Mouse (Mus musculus) layer of hippocampus, postnatal 25 days (tissue): ENCODE measurements around the gene Ndufv1. TPM values are rescaled to one million over a fixed set of nuclear protein-coding genes. Genes with fewer than 3 reads are reported as not detected.
"Not testable (repeated sequence)": the region's sequence is repeated elsewhere in the genome, so short reads cannot be mapped to it uniquely, and the experiment has no call there.

Experiments
- DNase-seq, 2 experiments: peaks; one replicate each; pipeline ENCODE4 v3.0.0; 2022; ENCODE audit warnings: mixed read lengths in 2 of 2, low spot score in 1 of 2; ENCODE audit errors: extremely low spot score in 1 of 2
- total RNA-seq, 2 experiments: library from RNA; stranded (reverse); gene quantifications; 2 replicates each; pipeline ENCODE4 v1.2.3; 2021

The Ndufv1 gene
- total RNA-seq, 2 experiments from 2014 or later, result 222 to 263 TPM

DNA sequence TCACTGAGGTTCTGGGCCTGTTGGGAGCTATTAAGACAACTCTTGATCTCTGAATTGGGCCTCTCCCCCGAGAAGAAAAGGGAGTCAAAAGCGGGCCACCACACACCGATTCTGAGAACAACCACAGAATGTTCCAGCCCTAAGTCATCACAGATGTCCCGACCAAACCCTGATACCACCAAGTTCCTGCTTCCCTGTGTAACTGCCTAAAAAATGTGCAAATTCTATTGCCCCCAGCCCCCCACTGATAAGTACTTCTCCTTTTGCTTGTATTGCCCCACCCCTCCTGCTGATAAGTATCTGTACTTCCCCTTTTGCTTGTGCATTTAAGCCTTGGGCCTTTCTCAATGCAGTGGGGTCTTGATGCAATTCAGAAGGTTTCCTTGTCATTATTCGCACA, 31.5 kb upstream of the Ndufv1 start:
- DNase-seq, result not testable (repeated sequence)

DNA sequence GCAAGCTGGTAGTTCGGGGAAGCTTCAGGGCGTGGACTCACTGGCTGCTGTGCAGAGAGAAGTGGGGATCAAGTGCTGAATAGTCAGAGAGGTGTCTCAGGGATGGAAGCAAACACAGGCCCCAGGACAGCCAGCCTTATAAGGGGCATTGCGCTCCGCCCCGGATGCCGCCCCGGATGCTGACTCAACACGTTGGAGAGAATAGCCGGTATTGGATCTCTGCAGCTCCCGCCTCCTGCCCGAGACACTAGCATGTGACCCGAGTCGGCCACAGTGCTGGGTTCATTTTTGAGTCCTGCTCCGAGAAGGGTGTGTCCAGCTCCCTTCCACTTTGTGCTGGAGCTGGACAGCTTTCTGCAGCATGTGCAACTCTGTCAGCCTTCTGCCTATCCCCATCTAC, 29.5 kb upstream of the Ndufv1 start:
- no peak for DNase-seq

DNA sequence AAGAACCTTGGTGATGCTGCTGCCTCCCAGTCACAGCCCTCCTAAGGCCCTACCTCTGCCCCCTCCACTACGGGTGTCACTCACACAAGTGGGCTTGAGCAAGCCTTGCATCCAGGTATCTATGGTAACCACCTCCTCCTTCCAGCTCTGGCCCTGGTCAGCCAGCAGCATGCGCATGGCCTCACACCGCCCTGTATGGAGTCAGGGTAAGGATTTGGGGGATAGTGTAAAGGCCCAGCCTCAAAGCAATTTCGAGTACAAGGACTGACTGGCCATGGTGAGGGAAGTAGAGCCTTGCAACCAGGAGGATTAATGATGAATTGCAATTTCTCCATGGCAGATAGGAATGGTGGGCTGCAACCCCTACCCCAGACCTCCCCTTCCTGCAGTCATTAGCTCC, 28.9 kb upstream of the Ndufv1 start:
- DNase-seq, result not testable (repeated sequence)

DNA sequence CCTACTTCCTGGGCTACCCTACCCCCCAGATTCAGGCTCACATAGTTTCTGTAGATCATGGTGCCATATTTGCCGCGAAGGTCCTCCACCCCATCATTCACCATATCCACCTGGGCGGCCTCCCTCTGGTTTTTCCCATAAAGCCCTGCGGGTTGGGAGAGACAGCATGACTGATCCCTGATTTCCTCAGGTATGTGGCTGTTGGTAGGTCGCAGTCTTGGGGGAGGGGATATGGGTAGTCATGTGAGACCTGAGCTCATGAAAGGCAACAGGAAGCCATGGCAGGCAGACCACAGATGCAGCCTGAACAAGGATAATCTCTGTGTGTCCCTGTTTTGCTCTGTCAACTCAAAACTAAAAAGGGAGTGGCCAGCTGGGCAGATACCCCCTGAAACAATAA, 28.3 kb upstream of the Ndufv1 start:
- DNase-seq, result not testable (repeated sequence)

DNA sequence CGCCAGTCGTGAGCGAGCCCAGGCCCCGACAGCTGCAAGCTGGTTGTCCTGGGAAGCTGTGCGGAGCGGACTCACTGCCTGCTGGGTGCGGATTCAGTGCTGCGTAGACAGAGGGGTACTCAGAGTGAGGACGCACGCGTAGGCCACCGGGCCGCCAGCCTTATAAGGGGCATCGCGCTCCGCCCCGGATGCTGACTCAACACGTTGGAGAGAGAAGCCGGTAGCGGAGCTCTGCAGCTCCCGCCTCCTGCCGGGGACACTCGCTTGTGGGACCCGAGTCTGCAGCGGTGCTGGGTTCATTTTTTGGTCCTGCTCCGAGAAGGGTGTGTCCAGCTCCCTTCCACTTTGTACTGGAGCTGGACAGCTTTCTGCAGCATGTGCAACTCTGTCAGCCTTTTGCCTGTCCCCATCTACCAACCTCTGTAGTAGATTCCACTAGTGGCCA, 25.2 kb upstream of the Ndufv1 start, which contains the start of gene Gstp1:
Gstp1 (minus strand) TSS at position 198 of the 445 bp plus-strand sequence.
- peak; percentile 81 to 83 for DNase-seq

DNA sequence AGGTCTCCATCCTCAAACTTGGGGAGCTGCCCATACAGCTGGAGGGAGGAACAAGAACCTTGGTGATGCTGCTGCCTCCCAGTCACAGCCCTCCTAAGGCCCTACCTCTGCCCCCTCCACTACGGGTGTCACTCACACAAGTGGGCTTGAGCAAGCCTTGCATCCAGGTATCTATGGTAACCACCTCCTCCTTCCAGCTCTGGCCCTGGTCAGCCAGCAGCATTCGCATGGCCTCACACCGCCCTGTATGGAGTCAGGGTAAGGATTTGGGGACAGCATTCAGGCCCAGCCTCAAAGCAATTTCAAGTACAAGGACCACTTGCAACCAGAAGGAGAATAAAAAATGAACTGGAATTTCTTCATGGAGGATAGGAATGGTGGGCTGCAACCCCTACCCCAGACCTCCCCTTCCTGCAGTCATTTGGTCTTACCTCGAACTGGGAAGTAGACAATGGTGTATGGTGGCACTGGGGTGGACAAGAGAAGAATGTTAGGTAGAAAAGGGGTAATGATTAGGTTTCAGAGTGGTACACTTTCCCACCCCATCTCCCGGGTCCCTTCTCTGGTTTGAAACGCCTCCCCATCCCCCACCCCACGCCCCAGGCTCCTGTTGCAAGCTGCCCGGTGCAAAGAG, 24.7 kb upstream of the Ndufv1 start:
- DNase-seq, result not testable (repeated sequence)

DNA sequence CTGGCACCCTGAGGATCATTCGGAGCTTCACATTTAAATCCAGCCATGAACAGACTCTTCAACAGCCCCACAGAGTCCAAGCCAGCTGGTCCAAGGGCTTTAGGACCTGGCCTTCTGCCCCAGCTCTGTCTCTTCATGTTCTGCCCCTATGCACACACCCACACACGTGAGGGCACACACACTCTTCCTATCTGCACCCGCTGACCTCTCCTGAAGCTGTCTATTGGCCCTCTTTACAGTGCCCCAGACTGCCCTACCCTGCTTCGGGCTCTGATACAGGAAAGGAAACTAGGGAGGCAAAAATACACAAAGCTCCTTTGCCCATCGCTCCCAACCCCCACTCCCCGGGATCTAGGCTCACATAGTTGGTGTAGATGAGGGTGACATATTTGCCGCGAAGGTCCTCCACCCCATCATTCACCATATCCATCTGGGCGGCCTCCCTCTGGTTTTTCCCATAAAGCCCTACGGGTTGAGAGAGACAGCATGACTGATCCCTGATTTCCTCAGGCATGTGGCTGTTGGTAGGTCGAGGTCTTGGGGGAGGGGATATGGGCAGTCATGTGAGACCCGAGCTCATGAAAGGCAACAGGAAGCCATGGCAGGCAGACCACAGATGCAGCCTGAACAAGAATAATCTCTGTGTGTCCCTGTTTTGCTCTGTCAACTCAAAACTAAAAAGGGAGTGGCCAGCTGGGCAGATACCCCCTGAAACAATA, 23.9 kb upstream of the Ndufv1 start:
- DNase-seq, result no peak

DNA sequence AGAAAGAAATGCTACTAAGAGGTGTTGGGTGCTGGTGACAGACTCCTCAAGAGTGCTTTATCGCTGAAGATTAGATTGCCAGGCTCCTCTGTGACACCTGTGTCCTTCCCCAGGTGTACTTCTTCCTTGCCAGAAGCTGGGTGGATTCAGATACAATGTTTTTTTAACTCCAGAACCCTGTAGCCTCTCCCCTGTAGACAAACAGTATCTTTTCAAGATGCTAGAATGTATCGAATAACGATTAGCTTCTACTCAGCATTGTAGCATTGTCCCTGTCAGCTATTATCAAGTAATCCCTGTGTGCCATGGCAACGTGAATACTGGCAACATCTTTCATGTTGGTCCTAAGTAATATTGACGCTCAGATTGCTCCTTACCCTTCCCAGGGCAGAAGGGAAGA, 21.1 kb upstream of the Ndufv1 start:
- DNase-seq, result no peak

DNA sequence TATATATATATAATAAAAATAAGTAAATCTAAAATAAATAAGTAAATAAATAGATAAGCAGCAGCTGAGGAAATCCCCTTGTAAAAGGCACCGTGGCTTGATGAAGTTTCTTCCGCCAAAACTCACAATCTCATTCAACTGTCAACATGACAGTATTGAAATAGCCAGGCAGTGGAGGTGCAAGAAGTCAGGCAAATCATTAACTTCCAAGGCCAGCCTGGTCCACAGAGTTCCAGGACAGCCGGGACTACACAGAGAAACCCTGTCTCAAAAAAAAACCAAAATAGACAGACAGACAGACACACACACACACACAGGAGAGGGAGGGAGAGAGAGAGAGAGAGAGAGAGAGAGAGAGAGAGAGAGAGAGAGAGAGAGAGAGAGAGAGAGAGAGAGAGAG, 20.7 kb upstream of the Ndufv1 start:
- DNase-seq, result no peak

DNA sequence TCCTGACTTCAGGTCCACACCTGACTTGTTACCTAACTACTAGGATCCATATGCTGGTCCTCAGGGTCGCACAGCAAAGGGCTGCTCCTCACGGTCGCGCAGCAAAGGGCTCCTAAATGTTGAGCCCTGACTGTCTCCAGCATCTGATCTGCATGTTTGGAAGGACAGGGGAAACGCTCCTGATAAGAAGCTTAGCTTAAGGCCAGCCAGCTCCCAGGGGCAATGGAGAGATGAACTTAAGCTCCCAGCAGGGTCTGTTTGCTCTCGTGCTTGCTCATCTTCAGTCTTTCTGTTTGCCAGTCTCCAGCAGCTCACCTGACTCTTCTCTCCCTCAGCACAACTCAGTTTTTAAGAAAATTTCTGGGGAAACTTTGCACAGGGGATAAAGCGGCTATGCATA, 20.1 kb upstream of the Ndufv1 start:
- no peak for DNase-seq

DNA sequence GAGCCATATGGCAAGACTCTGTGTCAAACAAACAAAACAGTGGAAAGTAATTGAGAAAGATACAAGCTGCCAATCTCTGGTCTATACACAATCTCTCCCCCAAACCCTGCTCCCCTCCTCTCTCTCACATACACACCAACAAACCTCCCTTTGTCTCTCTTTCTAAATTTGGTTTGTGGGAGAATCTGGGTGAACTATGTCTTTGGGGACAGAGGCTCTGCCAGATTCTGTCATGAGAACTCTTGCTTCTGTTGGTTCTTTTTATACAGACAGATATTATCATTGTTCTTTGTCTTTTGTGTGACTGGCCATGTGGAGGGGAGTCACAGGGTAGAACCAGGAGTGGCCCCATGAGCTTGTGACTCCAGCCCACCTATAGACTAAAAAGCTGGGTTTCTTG, 15.0 kb upstream of the Ndufv1 start:
- DNase-seq, result no peak

DNA sequence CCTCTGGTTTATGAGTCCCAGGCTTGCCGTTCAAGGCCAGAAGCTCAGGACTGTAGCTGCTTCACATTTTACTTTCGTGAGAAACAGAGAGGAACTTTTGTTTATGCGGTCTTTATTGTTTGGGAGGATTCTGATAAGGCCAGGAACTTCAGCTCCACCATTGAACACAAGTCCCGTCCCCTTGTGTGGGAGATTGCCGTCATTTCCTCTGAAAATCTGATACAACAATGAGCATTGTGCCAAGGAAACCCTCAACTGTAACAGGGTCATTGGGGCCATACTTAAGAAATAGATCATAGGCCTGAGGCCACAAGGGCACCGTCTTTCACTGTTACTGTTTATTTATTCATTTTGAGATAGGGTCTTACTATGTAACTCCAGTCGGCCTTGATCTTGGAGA, 10.6 kb upstream of the Ndufv1 start:
- no peak for DNase-seq

DNA sequence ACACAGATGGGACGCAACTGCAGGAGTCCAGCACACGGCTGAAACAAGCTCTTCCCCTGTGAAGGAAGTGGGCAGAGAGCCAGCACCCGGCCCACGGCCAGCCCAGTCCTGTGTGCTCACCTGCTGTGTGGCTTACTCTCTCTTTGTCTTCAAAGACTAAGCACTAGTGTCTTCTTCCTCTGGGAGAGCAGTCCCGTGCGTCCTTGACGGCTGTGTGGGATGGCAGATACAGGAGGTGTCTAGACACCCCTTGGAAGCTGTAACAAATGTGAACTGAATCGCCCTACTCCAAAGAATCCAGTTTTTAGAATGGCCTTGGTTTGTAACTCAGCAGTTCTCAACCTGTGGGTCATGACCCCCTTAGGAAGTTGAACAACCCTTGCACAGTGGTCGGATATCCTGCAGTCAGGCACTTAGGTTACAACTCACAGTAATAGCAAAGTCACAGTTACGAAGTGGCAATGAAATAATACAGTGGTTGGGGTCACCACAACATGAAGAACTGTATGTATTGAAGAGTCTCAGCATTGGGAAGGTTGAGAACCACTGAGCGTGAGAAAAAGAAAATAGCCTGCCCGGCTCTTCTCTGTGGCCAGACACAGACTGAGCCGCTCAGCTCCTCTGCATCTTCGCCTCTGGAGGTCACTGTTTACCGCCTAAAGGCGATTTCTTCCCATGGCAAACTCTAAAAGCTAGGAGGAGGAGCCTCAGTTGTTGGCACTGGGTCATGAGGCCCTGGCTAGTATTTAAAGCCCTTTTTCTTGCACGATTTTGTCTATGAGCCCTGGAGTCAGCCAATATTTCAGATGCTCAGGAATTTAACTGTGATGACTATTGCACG, 6.4 kb upstream of the Ndufv1 start:
- DNase-seq, result peak in 1 of 2 experiments; percentile 61

DNA sequence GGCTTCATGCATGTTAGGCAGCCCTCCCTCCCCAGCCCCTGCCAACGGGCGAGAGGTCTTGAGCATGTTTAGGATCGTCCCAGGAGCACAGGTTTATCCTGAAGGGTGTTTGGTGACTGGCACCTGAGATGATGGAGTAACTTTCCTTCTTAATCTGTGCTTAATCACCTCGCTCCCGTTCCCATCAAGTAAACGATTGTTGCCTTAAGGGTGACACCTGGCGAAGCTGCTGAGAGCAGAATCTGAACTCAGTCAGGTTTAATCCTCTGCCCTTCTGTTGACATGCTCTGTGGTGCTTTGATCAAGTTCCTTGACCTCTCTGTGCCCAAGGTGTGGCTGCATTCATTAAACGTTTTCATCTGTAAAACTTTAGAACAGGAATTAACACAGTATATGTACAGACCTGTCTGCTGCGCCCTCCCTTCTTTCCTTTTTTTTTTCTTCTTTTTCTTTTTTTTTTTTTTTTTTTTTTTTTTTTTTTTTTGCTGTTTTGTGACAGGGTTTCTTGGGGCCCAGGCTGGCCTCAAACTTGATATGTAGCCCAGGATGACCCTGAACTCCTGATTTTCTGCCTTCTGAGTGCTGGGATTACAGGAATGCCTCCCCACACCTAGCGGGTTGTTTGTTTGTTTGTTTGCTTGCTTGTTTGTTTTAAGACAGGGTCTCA, 5.4 kb upstream of the Ndufv1 start:
- no peak for DNase-seq

DNA sequence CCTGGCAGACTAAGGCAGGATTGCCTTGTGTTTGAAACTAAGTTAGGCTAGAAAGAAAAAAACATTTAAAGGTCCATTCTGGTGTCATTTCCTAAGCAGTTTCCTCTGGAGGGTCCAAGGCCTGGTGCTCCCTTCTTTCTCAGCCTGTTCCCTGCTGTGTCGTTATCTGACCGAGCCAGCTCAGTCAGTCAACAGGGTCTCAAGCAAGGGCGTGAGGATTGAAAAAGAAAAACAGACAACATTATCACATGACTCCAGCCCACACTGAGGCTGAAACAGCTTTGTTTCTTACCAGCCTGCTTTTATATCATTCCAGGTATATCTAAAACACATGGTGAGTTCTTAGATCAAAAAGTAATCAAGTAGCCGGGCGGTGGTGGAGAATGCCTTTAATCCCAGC, 3.0 kb upstream of the Ndufv1 start:
- DNase-seq, result no peak

DNA sequence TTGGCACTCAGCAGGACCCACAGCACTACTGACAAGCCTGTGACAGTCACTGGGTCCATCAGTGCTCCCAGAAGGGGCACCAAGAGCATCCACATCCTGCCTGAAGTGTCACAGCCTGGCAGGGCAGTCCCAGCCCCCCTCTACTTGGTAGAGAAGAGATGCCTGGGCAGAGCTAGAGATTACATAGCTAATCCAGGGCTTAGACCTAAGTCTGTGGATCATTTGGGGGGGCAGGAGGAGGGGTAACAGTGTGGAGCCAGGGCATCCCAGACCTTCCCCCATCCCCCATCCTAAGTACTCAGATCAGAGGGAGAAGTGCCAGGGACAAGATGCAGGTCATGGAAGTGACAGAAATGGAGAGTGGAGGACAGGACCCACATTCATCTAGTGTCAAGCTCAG, 2.2 kb upstream of the Ndufv1 start:
- no peak for DNase-seq

DNA sequence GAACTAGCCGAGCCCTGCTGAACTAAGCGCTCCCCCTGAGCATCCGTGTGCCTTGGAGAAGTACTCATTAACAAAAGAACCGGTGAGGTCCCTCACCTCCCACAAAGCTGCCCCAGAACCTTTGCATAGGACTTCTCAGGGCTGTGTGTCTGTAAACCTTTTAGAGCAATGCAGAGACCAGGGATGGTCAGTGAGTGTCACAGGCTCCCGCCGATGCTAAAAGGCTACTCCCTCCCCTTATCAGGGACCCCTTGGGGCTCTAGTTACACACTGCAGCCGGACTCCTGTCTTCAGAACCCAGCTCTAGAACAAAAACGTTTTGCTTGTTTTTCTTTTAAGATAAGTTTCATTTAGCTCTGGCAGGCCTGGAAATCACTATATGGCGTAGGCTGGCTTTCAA, 460 bp upstream of the Ndufv1 start:
- no peak for DNase-seq

DNA sequence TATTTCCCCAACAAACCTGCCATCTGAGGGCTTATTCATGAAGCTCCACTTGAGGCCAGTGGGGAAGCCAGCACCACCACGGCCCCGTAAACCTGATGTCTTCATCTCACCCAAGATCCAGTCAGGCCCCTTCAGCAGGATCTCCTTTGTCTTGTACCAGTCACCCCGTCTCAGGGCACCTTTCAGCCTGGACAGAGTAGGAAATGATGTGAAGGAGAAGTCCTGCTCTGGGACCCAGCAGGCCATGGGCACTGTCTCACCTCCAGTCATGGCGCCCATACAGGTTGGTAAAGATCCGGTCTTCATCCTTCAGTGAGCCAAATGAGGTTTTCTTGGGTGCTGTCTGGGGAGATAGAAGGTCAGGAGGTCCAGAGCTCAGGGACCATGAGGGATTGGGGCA, 1.5 kb downstream of the Ndufv1 start:
- no peak for DNase-seq

DNA sequence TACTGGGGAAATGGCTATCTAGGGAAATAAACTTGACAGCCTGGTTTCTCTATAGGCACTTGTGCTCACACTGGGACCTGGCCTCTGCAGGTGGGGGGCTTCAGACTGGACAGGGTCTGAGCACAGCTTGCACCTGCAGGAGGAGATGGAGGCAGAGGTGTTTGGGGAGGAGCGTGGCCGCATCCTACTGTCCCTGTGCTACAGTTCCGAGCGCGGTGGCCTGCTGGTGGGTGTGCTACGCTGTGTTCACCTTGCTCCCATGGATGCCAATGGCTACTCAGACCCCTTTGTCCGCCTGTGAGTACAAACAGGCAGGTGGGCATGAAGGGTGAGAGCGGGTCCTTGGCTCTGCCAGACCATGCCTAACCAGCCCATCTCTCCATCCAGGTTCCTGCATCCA, 6.6 kb downstream of the Ndufv1 start:
- DNase-seq, result no peak

DNA sequence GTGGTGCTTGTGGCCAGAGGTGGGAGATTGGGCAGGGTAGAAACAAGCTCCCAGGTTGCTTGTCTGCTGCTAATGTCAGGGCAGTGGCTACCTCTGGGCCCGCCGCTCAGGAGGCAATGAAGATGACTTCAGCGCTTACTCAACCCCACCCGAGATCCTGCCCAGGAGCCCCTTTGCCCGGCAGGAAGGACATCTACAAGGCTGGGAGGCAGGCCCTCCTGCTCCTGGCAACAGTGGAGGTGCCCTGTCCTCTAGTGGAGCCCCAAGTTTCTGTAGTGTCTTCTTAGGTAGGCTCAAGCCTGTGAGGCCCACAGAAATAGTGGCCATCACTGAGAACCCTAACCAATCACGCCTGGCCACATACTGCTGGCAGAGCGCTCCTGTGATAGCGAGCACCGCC, 7.5 kb downstream of the Ndufv1 start:
- DNase-seq, result no peak

DNA sequence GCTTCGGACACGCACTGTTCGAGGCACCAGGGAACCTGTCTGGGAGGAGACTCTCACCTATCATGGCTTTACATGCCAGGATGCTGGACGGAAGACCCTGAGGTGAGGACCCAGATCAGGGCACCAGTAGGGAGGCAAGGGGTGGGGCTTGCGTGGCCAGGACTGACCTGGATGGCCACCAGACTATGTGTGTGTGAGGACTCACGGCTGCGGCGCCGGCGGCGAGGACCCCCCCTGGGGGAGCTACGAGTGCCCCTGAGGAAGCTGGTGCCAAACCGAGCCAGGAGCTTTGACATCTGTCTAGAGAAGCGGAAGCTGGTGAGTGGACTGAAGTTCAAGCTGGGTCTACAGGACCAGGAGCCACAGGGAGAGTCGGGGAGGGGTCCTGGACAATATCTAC, 8.3 kb downstream of the Ndufv1 start:
- no peak for DNase-seq
